Mouse (Mus musculus) small intestine, adult 2 months (tissue): ENCODE results near the gene Ddx50.

ENCODE experiments used
- CTCF ChIP-seq: fragments of 200-500 bp; IDR thresholded peaks from 2 replicates; pipeline ENCODE4 v1.5.1; 2012; ENCODE audit warnings: low read depth, mild to moderate bottlenecking, control low read depth, inconsistent platforms, low read length, moderate library complexity, mixed read lengths; ENCODE audit not compliant: insufficient replicate concordance, insufficient read length; ENCODE audit errors: extremely low read depth
- POLR2A ChIP-seq: fragments of 200-500 bp; IDR thresholded peaks from 2 replicates; pipeline ENCODE4 v1.6.1; 2012; ENCODE audit warnings: low read depth, mild to moderate bottlenecking, control low read depth, inconsistent platforms, low read length, moderate library complexity

DNA sequence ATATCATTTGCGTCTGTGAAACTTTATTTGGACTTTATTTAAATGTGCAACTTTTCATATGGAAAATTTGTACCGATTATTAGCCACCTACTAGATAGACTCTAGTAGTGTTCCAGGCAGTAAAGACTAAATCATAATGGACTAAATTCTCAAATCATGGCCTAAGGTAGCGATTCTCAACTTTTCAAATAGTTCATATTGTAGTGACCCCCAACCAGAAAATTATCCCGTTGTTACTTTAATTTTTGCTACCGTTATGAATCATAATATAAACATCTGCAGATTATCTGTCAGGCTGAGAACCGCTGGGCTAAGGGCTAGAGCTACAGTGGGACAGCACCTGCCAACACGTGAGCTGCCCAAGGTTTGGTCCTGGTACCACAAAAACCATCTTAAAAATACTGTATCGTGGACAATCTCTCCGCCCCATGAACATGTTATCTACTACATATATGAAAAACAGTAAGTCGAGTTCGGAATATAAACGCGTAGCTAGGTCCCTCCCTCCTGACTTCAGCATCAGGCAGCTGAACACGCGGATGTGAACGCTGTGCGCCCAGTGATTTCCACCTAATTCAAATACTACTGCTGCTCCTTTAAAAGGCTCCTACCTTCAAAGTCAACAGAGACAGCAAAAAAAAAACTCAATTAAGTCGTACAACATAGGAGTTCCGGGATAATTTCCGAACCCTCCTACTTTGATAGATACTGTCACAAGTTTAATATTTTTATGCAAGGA, 49.8 kb downstream of the Ddx50 start:
- TF ChIP-seq CTCF = no peak
- no peak for TF ChIP-seq POLR2A
